Mouse (Mus musculus): Measurements from ENCODE around the gene D630039A03Rik. TPM values are rescaled to one million over a fixed set of nuclear protein-coding genes. Genes with fewer than 3 reads are reported as not detected.

The D630039A03Rik gene
- total and polyA plus RNA-seq, 2 experiments from 2014 or later = 0.52 to 0.54 TPM

- ATAC-seq = peak; percentile 62; the same call in 1 of the 2 replicates
- WGBS = 43% methylated on average over 9 of the region's 9 CpGs
These were observed 49.1 kb downstream of the D630039A03Rik start for GRCm38 (mm10) chr4:57866990-57867389.

GRCm38 (mm10) chr4:57866088-57866487, 50.0 kb downstream of the D630039A03Rik start:
- no peaks in the 10 kb centered on the region for H3K27me3 ChIP-seq (ENCODE audit: insufficient read depth, low read length)
- H3K36me3 ChIP-seq (ENCODE audit: insufficient read depth, low read length) = no peaks in the 10 kb centered on the region
- ATAC-seq = no peak
- no peak overlapping the region for H3K4me2 ChIP-seq (ENCODE audit: low read depth, low read length)
- H3K9ac ChIP-seq (replicated peaks; ENCODE audit: low read length) = no peak overlapping the region
- H3K4me1 ChIP-seq (ENCODE audit: insufficient read depth, low read length) = peaks cover 5% of the 10 kb centered on the region; the same call in 1 of the 2 replicates
- H3K4me3 ChIP-seq (ENCODE audit: low read length) = no peak overlapping the region
- no peak overlapping the region; the same call in 1 of the 2 replicates for H3K27ac ChIP-seq
- 29% methylated on average over 2 of the region's 2 CpGs for WGBS
- no peak for TF ChIP-seq CTCF (IDR thresholded peaks at IDR 0.05; ENCODE audit: low read depth)
- DNase-seq (ENCODE audit: low spot score) = no peak
- no peaks in the 10 kb centered on the region for H3K9me3 ChIP-seq (ENCODE audit: low read length)

More at GRCm38 (mm10) chr4:57866990-57867389, 49.1 kb downstream of the D630039A03Rik start:
- peaks cover 5% of the 10 kb centered on the region; the same call in 1 of the 2 replicates for H3K4me1 ChIP-seq (ENCODE audit: insufficient read depth, low read length)
- H3K27ac ChIP-seq = peak overlapping the region; percentile 45; the same call in 1 of the 2 replicates
- no peaks in the 10 kb centered on the region for H3K27me3 ChIP-seq (ENCODE audit: insufficient read depth, low read length)
- no peak overlapping the region for H3K4me3 ChIP-seq (ENCODE audit: low read length)
- H3K36me3 ChIP-seq (ENCODE audit: insufficient read depth, low read length) = no peaks in the 10 kb centered on the region
- no peaks in the 10 kb centered on the region for H3K9me3 ChIP-seq (ENCODE audit: low read length)
- no peak for DNase-seq (ENCODE audit: low spot score)
- peak overlapping the region; percentile 27 for H3K4me2 ChIP-seq (ENCODE audit: low read depth, low read length)
- no peak for TF ChIP-seq CTCF (IDR thresholded peaks at IDR 0.05; ENCODE audit: low read depth)
- H3K9ac ChIP-seq (replicated peaks; ENCODE audit: low read length) = no peak overlapping the region; the same call in 1 of the 2 replicates

DNA sequence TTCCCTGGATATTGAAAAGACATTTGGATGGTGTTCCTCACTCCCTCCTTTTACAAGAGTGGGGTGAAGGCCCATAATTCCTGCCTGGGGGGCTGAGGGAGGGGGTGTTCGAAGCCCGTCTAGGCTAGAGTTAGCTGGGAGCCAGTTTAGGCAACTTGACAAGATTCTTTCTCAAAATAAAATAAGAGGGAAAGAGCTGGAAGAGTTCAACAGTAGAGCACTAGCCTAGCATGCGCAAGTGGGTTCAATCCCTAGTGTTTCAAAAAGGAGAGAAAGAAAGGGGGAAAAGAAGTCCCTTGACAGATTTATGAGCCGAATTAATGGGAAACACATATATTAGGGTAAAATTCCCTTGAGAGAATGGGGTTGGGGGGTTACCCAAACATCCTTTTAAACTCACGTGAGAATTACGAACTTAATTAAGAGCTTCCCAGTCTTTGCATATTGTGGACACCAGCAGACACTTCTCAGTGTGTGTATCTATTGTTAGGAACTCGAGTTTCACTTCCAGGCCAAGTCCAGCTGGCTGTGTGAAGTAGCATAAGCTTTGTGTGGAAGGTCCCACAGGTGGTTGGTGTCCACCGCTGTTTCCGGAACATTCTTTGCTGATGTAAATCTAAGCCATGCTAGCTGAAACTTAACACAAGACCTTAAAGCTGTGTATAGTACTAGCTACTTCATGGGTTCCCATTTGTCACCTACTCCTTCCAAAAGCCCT, 53.7 kb downstream of the D630039A03Rik start:
- no peak overlapping the region for H3K4me3 ChIP-seq (ENCODE audit: low read length)
- H3K9me3 ChIP-seq (ENCODE audit: low read length) = no peaks in the 10 kb centered on the region
- WGBS = 79% methylated on average over 9 of the region's 9 CpGs
- H3K36me3 ChIP-seq (ENCODE audit: insufficient read depth, low read length) = no peaks in the 10 kb centered on the region
- no peak for TF ChIP-seq CTCF (IDR thresholded peaks at IDR 0.05; ENCODE audit: low read depth)
- H3K27me3 ChIP-seq (ENCODE audit: insufficient read depth, low read length) = no peaks in the 10 kb centered on the region
- DNase-seq (ENCODE audit: low spot score) = no peak
- peaks cover 5% of the 10 kb centered on the region; the same call in 1 of the 2 replicates for H3K4me1 ChIP-seq (ENCODE audit: insufficient read depth, low read length)
- no peak overlapping the region for H3K27ac ChIP-seq
- no peak for ATAC-seq
- no peak overlapping the region for H3K4me2 ChIP-seq (ENCODE audit: low read depth, low read length)
- H3K9ac ChIP-seq (replicated peaks; ENCODE audit: low read length) = no peak overlapping the region

DNA sequence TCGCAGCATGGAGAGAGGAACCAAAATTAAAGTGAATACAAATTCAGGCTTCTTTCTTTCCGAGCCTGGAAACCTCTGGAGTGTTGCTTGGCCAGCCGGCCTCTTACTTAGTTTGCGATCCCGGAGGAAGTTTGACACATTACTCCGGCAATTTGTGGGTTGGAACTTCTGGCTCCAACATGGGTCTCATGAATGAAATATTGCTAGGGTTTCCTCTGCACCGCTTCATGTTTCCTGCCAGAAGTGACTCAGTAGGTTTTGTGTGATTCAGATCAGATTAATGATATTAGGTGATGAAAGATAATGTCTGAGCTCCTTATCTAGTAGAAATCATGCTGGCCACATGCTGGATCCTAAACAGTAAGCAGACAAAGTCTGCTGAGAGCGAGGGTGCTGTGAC, 54.2 kb downstream of the D630039A03Rik start:
- no peaks in the 10 kb centered on the region for H3K9me3 ChIP-seq (ENCODE audit: low read length)
- no peak for ATAC-seq
- TF ChIP-seq CTCF (IDR thresholded peaks at IDR 0.05; ENCODE audit: low read depth) = no peak
- H3K27me3 ChIP-seq (ENCODE audit: insufficient read depth, low read length) = no peaks in the 10 kb centered on the region
- peaks cover 1% of the 10 kb centered on the region; the same call in 1 of the 2 replicates for H3K4me1 ChIP-seq (ENCODE audit: insufficient read depth, low read length)
- H3K4me2 ChIP-seq (ENCODE audit: low read depth, low read length) = no peak overlapping the region
- no peak overlapping the region for H3K4me3 ChIP-seq (ENCODE audit: low read length)
- no peak overlapping the region for H3K27ac ChIP-seq
- no peak for DNase-seq (ENCODE audit: low spot score)
- no peak overlapping the region for H3K9ac ChIP-seq (replicated peaks; ENCODE audit: low read length)
- whole genome bisulfite sequencing = 80% methylated on average over 8 of the region's 8 CpGs
- H3K36me3 ChIP-seq (ENCODE audit: insufficient read depth, low read length) = peaks cover 2% of the 10 kb centered on the region; the same call in 1 of the 2 replicates

GRCm38 (mm10) chr4:57861166-57861565, 54.9 kb downstream of the D630039A03Rik start:
- H3K4me1 ChIP-seq (ENCODE audit: insufficient read depth, low read length) = no peaks in the 10 kb centered on the region
- WGBS = 77% methylated on average over 6 of the region's 6 CpGs
- H3K9me3 ChIP-seq (ENCODE audit: low read length) = no peaks in the 10 kb centered on the region
- no peak for TF ChIP-seq CTCF (IDR thresholded peaks at IDR 0.05; ENCODE audit: low read depth)
- DNase-seq (ENCODE audit: low spot score) = no peak
- H3K36me3 ChIP-seq (ENCODE audit: insufficient read depth, low read length) = peaks cover 9% of the 10 kb centered on the region; the same call in 1 of the 2 replicates
- H3K9ac ChIP-seq (replicated peaks; ENCODE audit: low read length) = no peak overlapping the region
- no peak overlapping the region for H3K27ac ChIP-seq
- no peak overlapping the region for H3K4me3 ChIP-seq (ENCODE audit: low read length)
- no peak overlapping the region for H3K4me2 ChIP-seq (ENCODE audit: low read depth, low read length)
- H3K27me3 ChIP-seq (ENCODE audit: insufficient read depth, low read length) = no peaks in the 10 kb centered on the region
- ATAC-seq = no peak

DNA sequence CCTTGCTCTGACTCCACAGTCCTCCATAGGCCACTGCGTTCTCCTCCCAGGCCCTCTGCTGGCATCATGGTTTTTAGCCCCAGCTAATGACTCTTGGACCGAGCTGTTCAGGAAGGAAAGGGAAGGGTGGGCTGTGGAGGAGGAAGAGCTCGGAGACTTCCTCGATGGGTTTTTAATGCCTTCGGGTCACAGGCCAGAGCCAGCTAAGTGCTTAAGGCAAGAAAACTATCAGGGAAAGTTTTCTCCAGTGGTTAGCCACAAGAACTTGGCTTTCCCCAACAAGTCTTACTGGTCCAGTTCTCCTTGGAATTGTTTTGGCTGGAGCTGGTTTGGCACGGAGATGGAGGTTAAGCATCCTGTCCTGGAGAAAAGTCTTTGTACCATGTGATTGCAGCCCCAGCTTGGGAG, 55.9 kb downstream of the D630039A03Rik start:
- DNase-seq (ENCODE audit: low spot score) (no peak), ATAC-seq (no peak)
- Histone ChIP-seq H3K9ac (replicated peaks; ENCODE audit: low read length) (no peak overlapping the region), H3K4me2 (ENCODE audit: low read depth, low read length) (no peak overlapping the region), H3K9me3 (ENCODE audit: low read length) (no peaks in the 10 kb centered on the region), H3K36me3 (ENCODE audit: insufficient read depth, low read length) (peaks cover 17% of the 10 kb centered on the region; the same call in 1 of the 2 replicates), H3K27me3 (ENCODE audit: insufficient read depth, low read length) (no peaks in the 10 kb centered on the region), H3K4me1 (ENCODE audit: insufficient read depth, low read length) (no peaks in the 10 kb centered on the region), H3K4me3 (ENCODE audit: low read length) (no peak overlapping the region), H3K27ac (no peak overlapping the region)
- WGBS = 91% methylated on average over 6 of the region's 6 CpGs
- TF ChIP-seq CTCF (IDR thresholded peaks at IDR 0.05; ENCODE audit: low read depth) = no peak

Other genes starting within 250 kb of the D630039A03Rik start
- gene Akap2, start 198.6 kb downstream of the D630039A03Rik start, total RNA-seq (2014; rRNA removed) = 19.3 and 37.7 TPM in 2 replicates
- 11.5 and 13.4 TPM in 2 replicates for gene Akap2, start 198.6 kb downstream of the D630039A03Rik start, polyA plus RNA-seq (2015; fragmentation: Nextera tagmentation; extraction: Ambion mirVana)
- gene Txn1, start 40.1 kb upstream of the D630039A03Rik start, total RNA-seq (2014; rRNA removed) = 93.5 and 113 TPM in 2 replicates
- gene Txn1, start 40.1 kb upstream of the D630039A03Rik start, polyA plus RNA-seq (2015; fragmentation: Nextera tagmentation; extraction: Ambion mirVana) = 360 and 370 TPM in 2 replicates
- not detected in 2 replicates for gene Txndc8, start 92.8 kb upstream of the D630039A03Rik start, total RNA-seq (2014; rRNA removed)
- not detected in 2 replicates for gene Txndc8, start 92.8 kb upstream of the D630039A03Rik start, polyA plus RNA-seq (2015; fragmentation: Nextera tagmentation; extraction: Ambion mirVana)

Data from hindbrain, postnatal 0 days (tissue).